Mouse (Mus musculus) embryonic facial prominence, embryonic 10.5 days (tissue): Measurements from ENCODE around the gene Nudt19. TPM values are rescaled to one million over a fixed set of nuclear protein-coding genes. Genes with fewer than 3 reads are reported as not detected.

Experiments
- DNase-seq: peaks from one replicate; pipeline ENCODE4 v3.0.0-alpha.2; 2017; ENCODE audit warnings: low spot score
- H3K27ac ChIP-seq: fragments of 300-500 bp; sonication (generic); replicated peaks from 2 replicates; pipeline ENCODE4 v1.5.1; 2016; ENCODE audit warnings: mild to moderate bottlenecking
- H3K27me3 ChIP-seq: fragments of 300-500 bp; sonication (generic); replicated peaks from 2 replicates; pipeline ENCODE4 v1.6.1; 2016; ENCODE audit warnings: low read depth, mild to moderate bottlenecking; ENCODE audit not compliant: poor library complexity, severe bottlenecking
- H3K36me3 ChIP-seq: fragments of 300-500 bp; sonication (generic); replicated peaks from 2 replicates; pipeline ENCODE4 v1.6.1; 2016; ENCODE audit warnings: mild to moderate bottlenecking, moderate library complexity
- H3K4me1 ChIP-seq: fragments of 300-500 bp; sonication (generic); 2 replicates; pipeline ENCODE4 v1.6.1; 2016
- H3K4me3 ChIP-seq: fragments of 300-500 bp; sonication (generic); 2 replicates; pipeline ENCODE4 v1.5.1; 2016; ENCODE audit warnings: mild to moderate bottlenecking, moderate library complexity
- H3K9me3 ChIP-seq: fragments of 300-500 bp; sonication (generic); 2 replicates; pipeline ENCODE4 v1.6.1; 2016; ENCODE audit warnings: mild to moderate bottlenecking
- WGBS: fragments of 180-500 bp; shearing (Covaris S2); methylation state at CpG from one replicate; pipeline ENCODE4 v1.1.7; 2016; 5-methylcytosine and 5-hydroxymethylcytosine counted together
- polyA plus RNA-seq: library from polyadenylated mRNA; unstranded; fragments of >200 nt; fragmentation: Nextera tagmentation; extraction: Ambion mirVana; gene quantifications from 2 replicates; pipeline ENCODE4 v1.2.1, GENCODE M21; 2016

Gene Nudt19
- 42.0 and 42.2 TPM in 2 replicates for polyA plus RNA-seq

GRCm38 (mm10) chr7:35556205-35556603 is at the start of gene Nudt19:
Nudt19 (minus strand) TSS chr7:35556304.
- no peak for DNase-seq
- Histone ChIP-seq H3K4me3 (peak within 1 kb of the TSS; percentile 84), H3K27ac (peak within 1 kb of the TSS; percentile 98), H3K4me1 (peaks cover 21% of the 10 kb centered on the region), H3K9me3 (no peaks in the 10 kb centered on the region), H3K36me3 (peaks cover 1% of the 10 kb centered on the region; the same call in 1 of the 2 replicates), H3K27me3 (no peaks in the 10 kb centered on the region)
- WGBS = 74% methylated on average over 4 of the region's 4 CpGs

GRCm38 (mm10) chr7:35602766-35603165 is 46.7 kb upstream of the Nudt19 start:
- DNase-seq = no peak
- Histone ChIP-seq H3K36me3 (peaks cover 79% of the 10 kb centered on the region), H3K4me1 (no peaks in the 10 kb centered on the region), H3K27me3 (no peaks in the 10 kb centered on the region), H3K4me3 (no peak overlapping the region), H3K27ac (no peak overlapping the region), H3K9me3 (peaks cover 3% of the 10 kb centered on the region; the same call in 1 of the 2 replicates)
- 93% methylated on average over 5 of the region's 5 CpGs for WGBS

DNA sequence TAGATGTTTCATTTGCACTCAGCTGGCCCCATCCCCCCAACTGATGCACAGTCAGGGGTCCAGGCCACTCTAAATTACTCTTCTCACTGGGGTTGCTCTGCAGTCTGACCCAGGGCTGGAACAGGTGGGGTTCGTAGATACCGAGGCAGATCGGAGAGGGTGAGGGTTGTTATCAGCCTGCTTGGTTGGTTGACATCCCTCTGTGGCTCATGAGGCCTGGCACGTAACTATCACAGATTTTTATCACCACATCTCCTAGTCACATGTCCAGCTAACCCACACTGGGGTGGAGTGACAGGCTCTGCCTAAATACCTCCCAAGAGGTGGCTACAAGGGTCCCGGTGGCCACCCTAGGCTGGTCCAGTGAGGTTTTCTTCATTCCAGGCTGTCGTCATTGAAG is 45.0 kb upstream of the Nudt19 start:
- peaks cover 76% of the 10 kb centered on the region for H3K36me3 ChIP-seq

GRCm38 (mm10) chr7:35600031-35600430 is 43.9 kb upstream of the Nudt19 start:
- WGBS = 92% methylated on average over 10 of the region's 10 CpGs
- Histone ChIP-seq H3K27ac (no peak overlapping the region), H3K36me3 (peaks cover 79% of the 10 kb centered on the region), H3K27me3 (no peaks in the 10 kb centered on the region), H3K9me3 (no peaks in the 10 kb centered on the region), H3K4me3 (no peak overlapping the region), H3K4me1 (no peaks in the 10 kb centered on the region)
- no peak for DNase-seq

More for the DNA sequence above, 45.0 kb upstream of the Nudt19 start:
- H3K27ac ChIP-seq = no peak overlapping the region
- H3K4me3 ChIP-seq = no peak overlapping the region
- no peaks in the 10 kb centered on the region for H3K4me1 ChIP-seq
- 87% methylated on average over 6 of the region's 6 CpGs for WGBS
- no peaks in the 10 kb centered on the region for H3K9me3 ChIP-seq
- no peaks in the 10 kb centered on the region for H3K27me3 ChIP-seq
- DNase-seq = no peak

GRCm38 (mm10) chr7:35599492-35599891 is 43.4 kb upstream of the Nudt19 start:
- 93% methylated on average over 9 of the region's 9 CpGs for WGBS
- no peaks in the 10 kb centered on the region for H3K9me3 ChIP-seq
- no peak overlapping the region for H3K27ac ChIP-seq
- H3K4me1 ChIP-seq = no peaks in the 10 kb centered on the region
- peaks cover 80% of the 10 kb centered on the region for H3K36me3 ChIP-seq
- H3K4me3 ChIP-seq = no peak overlapping the region
- no peak for DNase-seq
- H3K27me3 ChIP-seq = no peaks in the 10 kb centered on the region

DNA sequence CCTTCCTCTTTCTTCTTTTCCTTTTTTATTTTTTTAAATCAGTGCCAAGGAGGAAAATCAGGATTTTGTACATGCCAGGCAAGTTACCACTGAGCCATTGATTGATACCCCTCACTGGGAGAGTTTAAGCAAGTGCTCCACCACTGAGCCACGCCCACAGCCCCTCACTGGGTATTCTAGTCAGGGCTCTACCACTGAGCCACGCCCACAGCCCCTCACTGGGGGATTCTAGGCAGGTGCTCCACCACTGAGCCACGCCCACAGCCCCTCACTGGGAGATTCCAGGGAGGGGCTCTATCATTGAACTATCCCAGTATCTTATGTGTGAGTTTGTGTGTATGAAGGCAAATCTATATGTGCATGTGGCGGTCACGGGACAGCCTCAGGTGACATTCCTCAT is 38.2 kb upstream of the Nudt19 start:
- no peak overlapping the region for H3K4me3 ChIP-seq
- no peak for DNase-seq
- H3K9me3 ChIP-seq = no peaks in the 10 kb centered on the region
- H3K36me3 ChIP-seq = peaks cover 69% of the 10 kb centered on the region
- H3K27ac ChIP-seq = no peak overlapping the region
- H3K27me3 ChIP-seq = no peaks in the 10 kb centered on the region
- 92% methylated on average over 5 of the region's 5 CpGs for WGBS
- no peaks in the 10 kb centered on the region for H3K4me1 ChIP-seq

GRCm38 (mm10) chr7:35590731-35591191 is 34.7 kb upstream of the Nudt19 start:
- DNase-seq = no peak
- peaks cover 42% of the 10 kb centered on the region for H3K36me3 ChIP-seq
- H3K4me3 ChIP-seq = no peak overlapping the region
- no peak overlapping the region for H3K27ac ChIP-seq
- 92% methylated on average over 10 of the region's 10 CpGs for WGBS
- H3K4me1 ChIP-seq = peaks cover 21% of the 10 kb centered on the region
- H3K27me3 ChIP-seq = no peaks in the 10 kb centered on the region
- H3K9me3 ChIP-seq = no peaks in the 10 kb centered on the region

DNA sequence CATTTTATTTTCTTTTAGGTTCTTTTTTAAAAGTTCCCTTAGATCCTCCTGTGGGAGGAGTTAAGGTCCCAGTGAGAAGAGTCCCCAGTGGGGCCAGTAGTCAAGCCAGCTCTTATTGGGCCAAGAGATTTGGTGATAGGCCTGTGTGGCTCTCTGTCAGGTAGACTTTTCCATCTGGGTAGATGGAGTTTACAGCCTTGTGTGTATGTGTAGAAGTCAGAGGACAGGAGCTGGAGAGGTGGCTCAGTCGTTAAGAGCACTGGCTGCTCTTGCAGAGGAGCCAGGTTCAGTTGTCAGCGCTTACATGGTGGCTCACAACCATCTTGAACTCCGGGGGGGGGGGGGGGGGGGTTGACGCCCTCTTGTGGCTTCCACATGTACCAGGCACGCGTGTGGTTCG is 33.4 kb upstream of the Nudt19 start:
- Histone ChIP-seq H3K9me3 (no peaks in the 10 kb centered on the region), H3K36me3 (peaks cover 30% of the 10 kb centered on the region), H3K27ac (no peak overlapping the region), H3K4me1 (peaks cover 29% of the 10 kb centered on the region), H3K4me3 (no peak overlapping the region), H3K27me3 (peaks cover 8% of the 10 kb centered on the region)
- DNase-seq = no peak
- WGBS = 74% methylated on average over 7 of the region's 7 CpGs

DNA sequence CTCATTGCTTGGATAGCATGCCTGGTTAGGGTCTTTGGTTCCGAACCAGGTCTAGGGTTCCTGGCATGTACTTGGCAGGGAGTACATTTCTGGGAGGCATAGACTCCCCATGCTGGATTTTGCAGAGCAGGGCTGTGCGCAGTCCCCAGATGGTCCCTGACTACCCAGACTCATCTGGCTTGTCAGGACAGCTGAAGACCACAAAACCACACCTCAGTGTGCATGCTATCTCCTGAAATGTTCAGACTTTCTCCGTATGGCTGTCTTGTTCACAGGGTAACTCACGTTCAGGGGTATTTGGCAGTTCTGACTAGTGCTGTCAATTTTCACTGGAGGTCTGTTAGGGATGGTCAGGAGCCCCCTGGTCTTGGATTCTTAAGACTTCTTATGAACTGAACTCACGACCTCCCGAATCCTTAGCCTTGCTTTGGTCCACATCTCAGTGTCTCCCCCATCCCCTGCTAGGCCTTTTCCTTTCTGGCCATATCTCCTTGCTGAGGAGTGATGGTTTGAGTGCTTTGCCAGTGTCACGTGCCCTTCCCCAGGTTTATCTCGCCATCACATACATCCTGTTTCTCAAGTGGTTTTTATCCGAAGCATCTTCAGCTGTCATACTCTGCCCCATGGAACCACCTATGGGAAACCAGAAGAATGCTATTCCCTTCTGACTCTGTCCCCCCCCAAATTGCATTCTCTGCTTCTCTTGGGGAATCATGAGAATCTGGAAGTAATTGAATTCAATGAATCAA is 32.8 kb upstream of the Nudt19 start:
- WGBS = 86% methylated on average over 9 of the region's 9 CpGs
- DNase-seq = no peak
- H3K4me1 ChIP-seq = peaks cover 36% of the 10 kb centered on the region
- H3K4me3 ChIP-seq = no peak overlapping the region
- peaks cover 14% of the 10 kb centered on the region for H3K27me3 ChIP-seq
- H3K27ac ChIP-seq = no peak overlapping the region
- H3K9me3 ChIP-seq = no peaks in the 10 kb centered on the region
- H3K36me3 ChIP-seq = peaks cover 26% of the 10 kb centered on the region

DNA sequence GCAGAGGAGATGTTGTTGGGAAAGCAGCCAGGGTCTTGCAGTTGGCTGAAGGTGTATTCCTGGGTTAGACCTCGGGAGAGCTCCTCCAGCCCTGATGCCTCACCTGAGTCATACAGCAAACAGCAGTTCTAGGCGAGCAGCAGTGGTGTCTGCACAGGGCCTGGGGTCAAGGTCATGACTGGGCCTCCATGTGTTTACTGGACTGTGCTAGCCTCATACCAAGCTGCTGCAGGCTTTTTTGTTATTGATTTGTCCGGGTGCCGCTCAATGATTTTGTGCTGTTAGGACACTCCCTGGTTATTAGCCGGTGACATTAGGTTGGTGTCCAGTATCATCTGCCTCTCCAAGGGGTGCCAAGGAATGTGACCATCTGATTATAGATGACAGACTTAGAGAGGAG is 31.6 kb upstream of the Nudt19 start:
- H3K27ac ChIP-seq = no peak overlapping the region
- peaks cover 26% of the 10 kb centered on the region for H3K27me3 ChIP-seq
- peaks cover 14% of the 10 kb centered on the region for H3K36me3 ChIP-seq
- 75% methylated on average over 5 of the region's 5 CpGs for WGBS
- no peaks in the 10 kb centered on the region for H3K9me3 ChIP-seq
- H3K4me1 ChIP-seq = peaks cover 43% of the 10 kb centered on the region
- no peak overlapping the region for H3K4me3 ChIP-seq
- DNase-seq = no peak

GRCm38 (mm10) chr7:35586906-35587445 is 30.9 kb upstream of the Nudt19 start:
- 20% methylated on average over 15 of the region's 15 CpGs for WGBS
- H3K27me3 ChIP-seq = peaks cover 33% of the 10 kb centered on the region
- H3K4me3 ChIP-seq = peak overlapping the region; percentile 96
- H3K4me1 ChIP-seq = peaks cover 43% of the 10 kb centered on the region
- H3K27ac ChIP-seq = peak overlapping the region; percentile 91
- DNase-seq = no peak
- peaks cover 7% of the 10 kb centered on the region for H3K36me3 ChIP-seq
- H3K9me3 ChIP-seq = no peaks in the 10 kb centered on the region

GRCm38 (mm10) chr7:35586055-35586905 is 30.2 kb upstream of the Nudt19 start, which contains the start of gene Ankrd27:
Ankrd27 (plus strand) TSS chr7:35586244.
- WGBS = under 1% methylated on average over 49 of the region's 49 CpGs
- peak; percentile 96 for DNase-seq
- peaks cover 43% of the 10 kb centered on the region for H3K4me1 ChIP-seq
- H3K9me3 ChIP-seq = no peaks in the 10 kb centered on the region
- H3K36me3 ChIP-seq = no peaks in the 10 kb centered on the region
- peak within 1 kb of the TSS; percentile 96 for H3K4me3 ChIP-seq
- peak within 1 kb of the TSS; percentile 91 for H3K27ac ChIP-seq
- H3K27me3 ChIP-seq = peaks cover 39% of the 10 kb centered on the region
